Mouse (Mus musculus) liver, embryonic 14.5 days (tissue): ENCODE data around the gene Gm10840.

Source experiments
- CTCF ChIP-seq: IDR thresholded peaks from 2 replicates; pipeline ENCODE4 v1.5.1; 2016; ENCODE audit warnings: antibody characterized with exemption, low read depth, control low read depth
- EP300 ChIP-seq: IDR thresholded peaks from 2 replicates; pipeline ENCODE4 v1.6.1; 2016; ENCODE audit warnings: antibody characterized with exemption, low read depth

DNA sequence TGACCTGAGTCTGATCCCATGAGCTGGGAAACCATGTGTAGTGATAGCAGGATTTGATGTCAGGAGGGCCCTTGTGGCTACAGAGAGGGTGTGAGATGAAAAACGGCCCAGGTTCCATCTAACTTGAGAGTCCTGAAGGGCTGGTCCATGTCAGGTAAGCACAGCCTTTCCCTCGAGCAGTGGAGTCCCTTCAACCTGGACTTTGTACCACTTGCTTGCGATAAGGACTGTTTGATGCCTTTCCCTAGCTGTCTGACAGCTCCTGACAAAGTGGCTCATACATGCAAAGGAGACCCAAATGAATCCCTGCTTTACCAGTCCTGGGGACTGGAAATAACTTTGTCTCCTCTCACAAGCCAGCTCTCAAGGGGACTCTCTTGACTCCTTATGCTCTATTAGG is 9.4 kb upstream of the Gm10840 start:
- TF ChIP-seq CTCF (no peak), EP300 (no peak)
